ENCODE assay signal across 22 mouse cellular contexts in genomic region chr12:89810146-89810545, GRCm38 (mm10).
DNase-seq lines count a peak whose midpoint lies in the region; ATAC-seq lines count a peak whose summit lies in the region.
"Had no signal": no experiment of that assay in that cellular context is flagged by ENCODE, and none has a peak within 500 bp of the region (broad histone marks: within the 10 kb centered on the region; RNA-seq: fewer than 3 reads in every experiment).

No protein-coding gene starts in this region.

- no peak overlapping the region for H3K27ac ChIP-seq in midbrain, embryonic 11.5 days (ENCODE audit: low read depth, low read length)
- no peak overlapping the region for H3K27ac ChIP-seq in midbrain, embryonic 14.5 days (replicated peaks; ENCODE audit: low read depth, low read length)
- H3K27ac ChIP-seq in forebrain, embryonic 14.5 days (ENCODE audit: low read depth, low read length): no peak overlapping the region
- H3K27ac ChIP-seq: embryonic facial prominence, embryonic 15.5 days; forebrain, embryonic 10.5 days; forebrain, embryonic 15.5 days; heart, embryonic 13.5 days; hindbrain, embryonic 13.5 days; hindbrain, postnatal 0 days had no signal

- ATAC-seq in cerebellum, adult (ENCODE audit: insufficient number of reproducible peaks, low FRiP score, low TSS enrichment): no peak
- ATAC-seq in midbrain, embryonic 11.5 days (ENCODE audit: low FRiP score): no peak
- no peak for ATAC-seq in midbrain, embryonic 14.5 days (ENCODE audit: low FRiP score, low TSS enrichment)
- ATAC-seq in forebrain, embryonic 14.5 days: no peak
- ATAC-seq: forebrain, embryonic 15.5 days; hindbrain, postnatal 0 days had no signal

- 85% methylated on average over 5 of the region's 5 CpGs for WGBS in midbrain, embryonic 11.5 days
- WGBS in midbrain, embryonic 14.5 days: 90% methylated on average over 5 of the region's 5 CpGs
- 88% methylated on average over 5 of the region's 5 CpGs for WGBS in forebrain, embryonic 14.5 days

- H3K9me3 ChIP-seq in midbrain, embryonic 11.5 days (ENCODE audit: control insufficient read depth, low read length): no peaks in the 10 kb centered on the region
- H3K9me3 ChIP-seq in midbrain, embryonic 14.5 days (ENCODE audit: control insufficient read depth, low read length): no peaks in the 10 kb centered on the region
- no peaks in the 10 kb centered on the region for H3K9me3 ChIP-seq in forebrain, embryonic 14.5 days (replicated peaks; ENCODE audit: control insufficient read depth, low read length)
- H3K9me3 ChIP-seq: embryonic facial prominence, embryonic 15.5 days; forebrain, embryonic 10.5 days; forebrain, embryonic 15.5 days; heart, embryonic 13.5 days; hindbrain, embryonic 13.5 days had no signal

- peaks cover 5% of the 10 kb centered on the region for H3K4me1 ChIP-seq in midbrain, embryonic 11.5 days (ENCODE audit: control insufficient read depth, insufficient read depth, low read length)
- H3K4me1 ChIP-seq in midbrain, embryonic 14.5 days (ENCODE audit: control insufficient read depth, insufficient read depth, low read length): peaks cover 10% of the 10 kb centered on the region
- H3K4me1 ChIP-seq in forebrain, embryonic 14.5 days (ENCODE audit: control insufficient read depth, insufficient read depth, low read length): peaks cover 6% of the 10 kb centered on the region; the same call in 1 of the 2 replicates

- no peak overlapping the region for H3K4me3 ChIP-seq in midbrain, embryonic 11.5 days (ENCODE audit: low read depth, low read length)
- no peak overlapping the region for H3K4me3 ChIP-seq in midbrain, embryonic 14.5 days (replicated peaks; ENCODE audit: low read depth, low read length)
- no peak overlapping the region for H3K4me3 ChIP-seq in forebrain, embryonic 14.5 days (ENCODE audit: low read depth, low read length)
- H3K4me3 ChIP-seq: embryonic facial prominence, embryonic 15.5 days; erythroblast, embryonic 14.5 days; forebrain, embryonic 10.5 days; forebrain, embryonic 15.5 days; heart, embryonic 13.5 days; hindbrain, embryonic 13.5 days had no signal

- no peak overlapping the region for H3K9ac ChIP-seq in midbrain, embryonic 11.5 days (ENCODE audit: low read length)
- H3K9ac ChIP-seq in midbrain, embryonic 14.5 days (replicated peaks; ENCODE audit: low read length): no peak overlapping the region
- H3K9ac ChIP-seq in forebrain, embryonic 14.5 days (ENCODE audit: low read length): no peak overlapping the region
- H3K9ac ChIP-seq: embryonic facial prominence, embryonic 15.5 days; forebrain, embryonic 15.5 days; heart, embryonic 13.5 days; hindbrain, embryonic 13.5 days had no signal

- peaks cover 9% of the 10 kb centered on the region; the same call in 1 of the 2 replicates for H3K27me3 ChIP-seq in midbrain, embryonic 11.5 days (ENCODE audit: control insufficient read depth, insufficient read depth, low read length)
- H3K27me3 ChIP-seq in midbrain, embryonic 14.5 days (ENCODE audit: control insufficient read depth, insufficient read depth, low read length): 0 out of 2 replicates have a peak, but pooled peaks cover 3% of the 10 kb centered on the region
- H3K27me3 ChIP-seq in forebrain, embryonic 14.5 days (replicated peaks; ENCODE audit: control insufficient read depth, insufficient read depth, low read length): peaks cover 9% of the 10 kb centered on the region
- H3K27me3 ChIP-seq: CH12.LX had no signal

- H3K4me2 ChIP-seq in midbrain, embryonic 11.5 days: no peak overlapping the region
- no peak overlapping the region for H3K4me2 ChIP-seq in midbrain, embryonic 14.5 days (ENCODE audit: low read length)
- H3K4me2 ChIP-seq in forebrain, embryonic 14.5 days (ENCODE audit: low read length): no peak overlapping the region
- H3K4me2 ChIP-seq: embryonic facial prominence, embryonic 15.5 days; forebrain, embryonic 15.5 days; heart, embryonic 13.5 days; hindbrain, embryonic 13.5 days had no signal

- no peaks in the 10 kb centered on the region for H3K36me3 ChIP-seq in midbrain, embryonic 11.5 days (ENCODE audit: control insufficient read depth, insufficient read depth, low read length)
- no peaks in the 10 kb centered on the region for H3K36me3 ChIP-seq in midbrain, embryonic 14.5 days (ENCODE audit: control insufficient read depth, insufficient read depth, low read length)
- H3K36me3 ChIP-seq in forebrain, embryonic 14.5 days (ENCODE audit: control insufficient read depth, insufficient read depth, low read length): no peaks in the 10 kb centered on the region
- H3K36me3 ChIP-seq: embryonic facial prominence, embryonic 15.5 days; forebrain, embryonic 10.5 days; forebrain, embryonic 15.5 days; heart, embryonic 13.5 days; hindbrain, embryonic 13.5 days had no signal

- DNase-seq in cerebellum, adult 11-12 months: peak; percentile 60
- peak; percentile 31 for DNase-seq in midbrain, embryonic 11.5 days (ENCODE audit: low spot score, missing footprints)
- no peak for DNase-seq in midbrain, embryonic 14.5 days
- DNase-seq in cerebellum, postnatal 14 days: peak; percentile 57 to 68
- DNase-seq in MN1 (ENCODE audit: low spot score): no peak
- DNase-seq in forebrain, embryonic 14.5 days (ENCODE audit: low spot score): no peak
- DNase-seq: adrenal gland, adult 2 months; adrenal gland, postnatal 25 days; embryo, embryonic 11 days; gastrocnemius, postnatal 36 days; heart, adult 11 months; heart, postnatal 4 days; kidney, adult 11 months had no signal

Comparison
In these comparisons a context has a peak if more than half of its experiments do, and no peak if none do; other contexts are left out.
1. DNase-seq: peak in cerebellum, adult 11-12 months (single experiment), midbrain, embryonic 11.5 days (single experiment) and cerebellum, postnatal 14 days (2 of 2); none in midbrain, embryonic 14.5 days (single experiment), MN1 (single experiment) and forebrain, embryonic 14.5 days (single experiment).